Mouse (Mus musculus) adrenal gland, postnatal 10 days (tissue): ENCODE results near the gene Stra6. TPM values are rescaled to one million over a fixed set of nuclear protein-coding genes. Genes with fewer than 3 reads are reported as not detected.
A peak's percentile ranks its signal among the peaks of the same experiment; 100 is the strongest.

Experiments
- DNase-seq: peaks from one replicate; pipeline ENCODE4 v3.0.0; 2021; ENCODE audit warnings: mixed read lengths
- total RNA-seq, 2 experiments: library from RNA; stranded (reverse); gene quantifications; 2 replicates each; pipeline ENCODE4 v1.2.3; 2021

Stra6 gene
- total RNA-seq, 2 experiments from 2014 or later, result 1.1 to 1.3 TPM

- DNase-seq, result no peak
Observed at GRCm38 (mm10) chr9:58049861-58050260, 13.7 kb upstream of the Stra6 start.

GRCm38 (mm10) chr9:58051937-58052336 is 11.7 kb upstream of the Stra6 start:
- DNase-seq, result no peak

GRCm38 (mm10) chr9:58053102-58053501 is 10.5 kb upstream of the Stra6 start:
- DNase-seq, result peak; percentile 56

GRCm38 (mm10) chr9:58053544-58053943 is 10.0 kb upstream of the Stra6 start:
- DNase-seq, result no peak

GRCm38 (mm10) chr9:58054032-58054431 is 9.6 kb upstream of the Stra6 start:
- DNase-seq, result no peak

DNA sequence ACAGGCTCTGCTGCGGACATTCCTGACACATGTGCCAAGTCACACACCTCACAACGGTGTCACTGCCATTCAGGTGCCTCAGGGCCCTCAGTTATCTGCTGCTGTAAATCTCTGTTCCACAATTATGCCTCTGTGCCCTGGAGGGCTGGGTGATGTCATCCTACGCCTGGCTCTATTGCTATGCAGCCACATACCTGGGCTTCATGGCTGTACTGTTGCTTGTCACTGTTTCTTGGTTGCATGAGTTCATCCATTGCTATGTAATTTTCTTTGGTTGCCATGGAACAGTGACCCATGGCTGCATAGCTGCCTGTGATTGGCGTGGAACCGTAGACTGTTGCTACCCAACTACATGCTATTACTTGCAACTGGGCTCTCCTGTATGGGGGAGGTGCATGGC is 7.9 kb upstream of the Stra6 start:
- no peak for DNase-seq

GRCm38 (mm10) chr9:58059920-58060319 is 3.7 kb upstream of the Stra6 start:
- DNase-seq, result no peak

DNA sequence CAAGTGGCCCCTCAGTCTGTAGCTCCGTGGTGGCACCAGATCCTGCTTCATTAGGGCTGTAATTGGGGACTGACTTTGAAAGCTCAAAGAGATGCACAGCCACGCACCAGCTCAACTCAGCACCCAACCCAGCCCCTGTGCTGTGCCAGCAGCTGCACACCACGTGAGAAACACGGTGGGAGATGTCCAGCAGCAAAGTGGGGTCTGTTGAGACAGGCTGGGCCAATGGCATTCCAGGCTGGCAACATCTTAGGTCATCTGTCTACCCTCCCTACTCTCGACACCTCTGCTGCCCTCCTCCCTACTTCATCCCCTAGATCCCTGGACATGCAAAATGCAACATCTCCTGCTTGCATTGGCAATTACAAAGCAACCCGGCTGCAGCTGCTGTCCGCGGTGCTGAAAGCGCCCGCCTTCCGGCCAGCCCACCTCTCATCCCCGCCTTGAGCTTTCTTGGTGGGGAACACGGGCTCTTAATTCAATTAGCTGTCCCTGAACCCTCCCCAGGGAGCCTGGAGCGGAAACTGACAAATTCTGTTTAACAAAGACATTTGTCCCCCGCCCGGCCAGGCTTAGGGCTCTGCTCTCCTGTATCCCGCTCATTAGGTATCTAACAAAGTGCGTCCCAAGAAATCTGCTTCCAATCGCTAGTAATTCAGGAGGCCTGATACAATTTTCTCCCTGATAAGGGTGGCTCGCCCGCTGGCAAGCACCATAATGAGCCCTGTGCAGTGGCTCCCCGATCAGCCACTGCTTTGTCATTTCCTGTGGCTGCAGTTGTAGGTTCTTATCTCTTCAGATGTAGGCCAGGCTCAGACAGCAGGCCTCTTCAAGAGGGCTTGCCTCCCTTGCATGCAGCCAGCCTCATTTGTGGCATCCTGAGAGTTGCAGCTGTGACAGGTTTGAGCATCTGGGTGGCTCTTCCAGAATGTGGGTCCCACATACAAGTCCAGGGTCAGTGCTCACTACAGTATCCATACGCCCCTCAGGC is 2.6 kb upstream of the Stra6 start:
- DNase-seq, result peak; percentile 83

- no peak for DNase-seq
Observed at GRCm38 (mm10) chr9:58065532-58065931, 1.9 kb downstream of the Stra6 start.

DNA sequence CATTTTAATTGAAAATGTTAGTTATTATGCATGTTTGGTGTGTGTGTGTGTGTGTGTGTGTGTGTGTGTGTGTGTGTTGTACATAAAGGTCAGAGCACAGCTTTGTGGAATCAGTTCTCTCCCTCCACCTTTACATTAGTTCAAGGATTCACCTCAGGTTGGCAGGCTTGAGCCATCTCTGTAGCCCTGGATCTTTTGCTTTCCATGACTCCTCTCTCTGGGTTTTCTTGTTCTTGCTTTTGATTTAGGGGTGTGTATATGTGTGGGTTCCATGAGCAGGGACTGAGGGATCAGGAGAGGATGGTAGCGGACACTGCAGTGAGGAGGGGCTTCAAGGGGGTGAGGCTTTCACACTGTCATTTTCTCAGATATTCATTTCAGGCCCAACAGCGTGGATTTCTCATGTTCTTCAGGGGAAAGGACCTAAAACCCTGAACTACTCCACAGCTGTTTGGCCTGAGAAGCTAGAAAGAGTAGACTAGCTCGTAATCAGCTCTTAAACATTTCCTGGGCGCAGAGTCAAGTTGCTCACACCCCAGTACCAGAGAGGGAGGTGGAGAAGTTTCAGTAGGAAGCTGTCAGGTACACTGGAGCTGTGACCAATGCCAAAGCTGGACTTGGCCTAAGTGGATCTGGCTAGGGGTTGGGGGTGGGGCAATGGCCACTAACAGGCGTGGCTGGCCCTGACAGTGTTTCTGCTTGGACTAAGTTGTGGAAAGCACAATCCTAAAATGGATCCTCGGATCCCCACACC is 2.6 kb downstream of the Stra6 start:
- no peak for DNase-seq

DNA sequence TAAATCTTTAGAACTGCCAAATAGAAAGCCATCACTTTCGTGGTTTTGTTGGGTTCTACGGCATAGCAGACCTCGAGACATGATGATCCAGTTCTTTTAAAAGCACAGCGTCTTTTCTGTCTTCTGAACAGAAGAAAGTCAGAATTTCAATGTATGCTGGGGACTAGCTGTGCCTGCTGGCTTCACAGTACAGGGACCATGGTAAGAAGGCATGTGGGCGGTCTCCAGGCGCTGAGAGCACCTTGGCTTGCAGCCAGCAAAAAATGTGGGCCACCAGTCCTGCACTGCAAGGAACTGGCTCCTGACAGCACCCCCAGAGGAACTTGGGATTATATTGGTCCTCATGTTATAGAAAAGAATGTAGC is 3.1 kb downstream of the Stra6 start:
- no peak for DNase-seq

DNA sequence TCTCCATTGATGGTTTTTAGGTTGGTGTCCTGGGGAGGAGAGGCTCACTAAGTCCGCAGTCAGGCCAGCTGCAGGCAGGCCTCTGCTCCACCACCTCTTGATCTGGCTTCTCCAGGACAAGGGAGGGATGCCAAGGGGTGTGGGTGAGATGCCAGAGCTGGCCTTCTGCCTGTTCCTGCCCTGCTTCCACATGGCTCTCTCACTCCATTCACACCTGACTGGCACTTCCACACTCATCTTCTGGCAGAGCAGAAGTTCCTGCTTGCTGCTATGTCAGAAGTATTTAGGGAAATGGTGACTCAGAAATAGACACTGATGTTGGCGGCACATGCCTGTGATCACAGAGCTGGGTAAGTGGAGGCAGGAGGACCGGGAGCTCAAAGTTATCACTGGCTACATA is 4.0 kb downstream of the Stra6 start:
- DNase-seq, result peak; percentile 40

- no peak for DNase-seq
Observed at GRCm38 (mm10) chr9:58074561-58074960, 11.0 kb downstream of the Stra6 start.

DNA sequence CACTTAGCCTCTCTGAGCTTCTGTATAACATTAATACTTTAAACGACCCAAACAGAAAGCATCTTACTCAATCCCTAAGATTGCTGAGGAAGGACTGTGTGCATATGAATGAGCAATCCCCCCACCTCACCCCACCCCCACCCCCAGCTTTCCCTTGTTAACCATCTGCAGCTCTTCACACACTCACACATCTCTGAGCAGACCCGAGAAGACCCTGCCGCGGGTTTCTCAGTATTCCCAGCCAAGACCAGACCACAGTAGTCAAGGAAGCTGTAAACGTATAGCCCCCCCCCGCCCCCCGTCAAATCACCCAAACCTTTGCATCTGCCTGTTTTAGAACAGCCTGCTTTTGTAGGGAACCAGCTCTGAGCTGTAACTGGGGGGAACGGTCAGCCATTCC is 21.0 kb downstream of the Stra6 start:
- DNase-seq, result no peak

GRCm38 (mm10) chr9:58085074-58085473 is 21.5 kb downstream of the Stra6 start:
- peak; percentile 13 for DNase-seq

- no peak for DNase-seq
Observed at GRCm38 (mm10) chr9:58086203-58086602, 22.6 kb downstream of the Stra6 start.

- DNase-seq, result no peak
Observed at GRCm38 (mm10) chr9:58086861-58087260, 23.3 kb downstream of the Stra6 start.

GRCm38 (mm10) chr9:58087277-58087998 is 23.9 kb downstream of the Stra6 start:
- DNase-seq, result no peak

DNA sequence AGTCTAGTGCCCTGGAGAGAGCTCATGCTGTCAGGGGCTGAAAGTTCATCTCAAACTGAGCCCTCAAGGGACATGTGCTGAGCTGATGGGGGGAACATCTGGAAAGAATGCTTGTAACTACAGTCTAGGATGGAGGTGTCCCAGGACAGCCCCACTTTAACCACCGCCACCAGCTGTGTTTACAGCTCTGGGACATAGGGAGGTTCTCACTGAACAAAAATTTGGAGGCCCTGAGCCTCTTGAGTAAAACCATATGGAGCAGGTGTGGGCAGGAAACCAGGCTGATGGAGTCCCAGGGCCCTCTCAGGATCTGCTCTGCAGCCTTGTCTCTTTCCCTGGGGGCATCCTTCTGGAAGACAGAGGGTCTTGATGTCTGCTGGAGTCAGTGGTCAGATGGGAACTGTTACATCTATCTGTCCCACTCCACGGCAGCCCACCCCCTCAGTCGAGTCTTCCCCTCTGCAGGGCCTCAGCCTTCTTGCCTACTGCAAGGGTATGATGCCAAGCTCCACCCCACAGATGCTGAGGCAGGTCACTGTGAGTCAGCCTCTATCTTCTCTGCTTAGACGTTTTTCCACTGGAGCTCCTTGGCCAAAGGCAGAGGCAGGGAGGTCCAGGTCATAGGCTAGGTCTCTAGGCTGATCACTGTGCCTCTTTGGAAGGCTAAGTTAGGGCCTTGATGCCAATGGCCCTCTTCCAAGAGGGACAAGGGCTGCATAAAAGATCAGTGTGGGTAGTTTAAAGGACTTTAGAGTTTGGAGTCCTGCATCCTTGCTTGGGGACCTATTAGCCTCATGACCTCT is 28.2 kb downstream of the Stra6 start:
- peak; percentile 46 for DNase-seq

DNA sequence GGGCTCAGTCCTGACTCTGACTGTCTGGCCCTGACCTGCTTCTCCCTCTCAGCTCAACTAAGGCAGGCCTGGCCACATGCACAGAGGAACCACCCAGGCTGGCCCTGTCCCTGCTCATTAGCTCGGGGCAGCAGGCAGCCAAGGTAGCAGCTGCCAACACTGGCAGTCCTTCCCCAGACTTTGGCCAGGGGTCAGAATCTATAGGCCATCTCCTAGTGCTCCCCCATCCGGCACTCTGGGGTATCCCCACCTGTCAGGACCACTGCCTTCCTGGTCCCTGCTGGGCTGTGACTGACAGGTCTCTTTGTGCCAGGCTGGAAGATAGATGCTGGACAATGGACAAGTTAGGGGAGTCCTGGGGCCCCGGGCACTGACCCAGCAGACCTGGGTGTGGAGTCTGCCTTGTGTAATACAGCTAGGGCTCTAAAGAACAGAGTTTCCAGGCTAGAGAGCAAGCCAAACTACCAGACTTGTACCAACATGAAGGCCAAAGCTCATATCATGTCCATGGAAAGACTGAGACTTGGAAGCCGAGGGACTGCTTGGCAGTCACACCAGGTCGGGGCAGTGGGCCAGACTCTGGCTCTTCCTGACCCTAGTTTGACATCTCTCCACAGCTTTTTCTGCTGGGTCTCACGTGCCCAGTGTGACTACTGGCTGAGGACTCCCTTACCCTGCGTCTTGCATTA is 29.1 kb downstream of the Stra6 start:
- DNase-seq, result peak; percentile 84

DNA sequence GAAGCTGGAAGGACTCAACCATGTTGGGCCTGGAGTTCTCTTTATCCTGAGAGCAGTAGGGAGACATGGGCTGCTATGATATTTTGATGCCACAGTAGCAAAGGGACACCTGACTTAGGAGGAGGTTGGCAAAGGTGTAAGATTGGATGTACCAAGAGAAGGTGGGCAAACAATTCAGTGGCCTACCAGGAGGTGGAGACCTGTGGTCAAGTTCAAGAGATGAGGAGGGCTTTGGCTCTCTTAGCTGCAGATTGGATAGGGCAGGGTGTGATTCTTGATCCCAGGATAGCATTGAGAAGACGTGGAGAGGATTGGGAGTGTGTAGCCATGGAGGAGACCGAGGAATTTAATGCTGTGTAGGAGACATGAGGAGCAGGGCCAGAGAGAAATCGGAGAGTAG is 30.2 kb downstream of the Stra6 start:
- DNase-seq, result no peak
